Mouse (Mus musculus): Measurements from ENCODE around the gene Arhgdig.
A peak's percentile ranks its signal among the peaks of the same experiment; 100 is the strongest.
"Not testable (repeated sequence)": the region's sequence is repeated elsewhere in the genome, so short reads cannot be mapped to it uniquely, and the experiment has no call there.

Gene Arhgdig

DNA sequence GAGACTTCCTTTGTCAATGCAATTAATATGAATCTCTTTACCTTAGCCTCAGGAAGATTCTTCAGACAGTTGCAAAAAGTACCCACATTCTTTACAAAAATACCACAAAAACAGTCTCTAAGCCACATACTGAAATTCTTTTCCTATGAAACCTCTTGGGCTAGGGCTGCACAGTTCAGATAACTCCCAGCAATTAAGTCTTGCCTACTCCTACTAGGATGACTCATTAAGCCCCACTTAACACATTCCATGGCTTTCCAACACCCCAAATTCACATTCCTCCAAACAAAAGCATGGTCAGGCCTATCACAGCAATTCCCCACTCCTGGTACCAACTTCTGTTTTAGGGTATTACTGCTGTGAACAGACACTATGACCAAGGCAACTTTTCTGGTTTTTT is 29.0 kb downstream of the Arhgdig start:
- Histone ChIP-seq H3K27me3 (ENCODE audit: insufficient read depth, low read length) (no peaks in the 10 kb centered on the region), H3K4me1 (replicated peaks; ENCODE audit: low read depth, low read length) (no peaks in the 10 kb centered on the region), H3K36me3 (ENCODE audit: insufficient read depth, low read length) (peaks cover 80% of the 10 kb centered on the region), H3K9me3 (ENCODE audit: low read length) (no peaks in the 10 kb centered on the region), H3K4me3 (replicated peaks; ENCODE audit: low read length) (no peak overlapping the region)
- no peak for TF ChIP-seq CTCF (conservative IDR thresholded peaks at IDR 0.05; ENCODE audit: low read length)
- no peak for TF ChIP-seq NANOG (IDR thresholded peaks at IDR 0.05; ENCODE audit: borderline replicate concordance, low read length)
- no peak for TF ChIP-seq POU5F1 (IDR thresholded peaks at IDR 0.05; ENCODE audit: borderline replicate concordance, low read length)

DNA sequence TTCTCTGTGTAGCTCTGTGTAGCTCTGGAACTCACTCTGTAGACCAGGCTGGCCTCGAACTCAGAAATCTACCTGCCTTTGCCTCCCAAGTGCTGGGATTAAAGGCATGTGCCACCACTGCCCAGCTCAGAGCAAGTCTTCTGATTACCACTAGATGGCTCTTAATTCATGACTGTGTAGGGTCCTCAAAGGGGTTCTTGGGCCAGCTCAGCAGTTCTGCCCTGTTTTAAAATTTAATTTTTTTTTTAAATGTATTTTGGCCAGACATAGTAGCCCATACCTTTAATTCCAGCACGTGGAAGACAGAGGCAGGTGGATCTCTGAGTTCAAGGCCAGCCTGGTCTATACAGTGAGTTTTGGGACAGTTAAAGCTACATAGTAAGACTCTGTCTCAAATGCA is 32.3 kb downstream of the Arhgdig start:
- peak; percentile 21 for TF ChIP-seq CTCF (conservative IDR thresholded peaks at IDR 0.05; ENCODE audit: low read length)
- H3K4me3 ChIP-seq (replicated peaks; ENCODE audit: low read length), result not testable (repeated sequence)

GRCm38 (mm10) chr17:26168039-26168438 is 39.5 kb downstream of the Arhgdig start:
- Histone ChIP-seq H3K27me3 (ENCODE audit: insufficient read depth, low read length) (no peaks in the 10 kb centered on the region), H3K4me3 (replicated peaks; ENCODE audit: low read length) (no peak overlapping the region), H3K36me3 (ENCODE audit: insufficient read depth, low read length) (peaks cover 49% of the 10 kb centered on the region), H3K4me1 (replicated peaks; ENCODE audit: low read depth, low read length) (no peaks in the 10 kb centered on the region), H3K9me3 (ENCODE audit: low read length) (no peaks in the 10 kb centered on the region)
- TF ChIP-seq NANOG (IDR thresholded peaks at IDR 0.05; ENCODE audit: borderline replicate concordance, low read length), result no peak
- no peak for TF ChIP-seq CTCF (conservative IDR thresholded peaks at IDR 0.05; ENCODE audit: low read length)
- TF ChIP-seq POU5F1 (IDR thresholded peaks at IDR 0.05; ENCODE audit: borderline replicate concordance, low read length), result no peak

More for the DNA sequence above, 32.3 kb downstream of the Arhgdig start:
- H3K36me3 ChIP-seq (ENCODE audit: insufficient read depth, low read length), result peaks cover 65% of the 10 kb centered on the region
- H3K9me3 ChIP-seq (ENCODE audit: low read length); H3K4me1 ChIP-seq (replicated peaks; ENCODE audit: low read depth, low read length); H3K27me3 ChIP-seq (ENCODE audit: insufficient read depth, low read length): not testable (repeated sequence)

DNA sequence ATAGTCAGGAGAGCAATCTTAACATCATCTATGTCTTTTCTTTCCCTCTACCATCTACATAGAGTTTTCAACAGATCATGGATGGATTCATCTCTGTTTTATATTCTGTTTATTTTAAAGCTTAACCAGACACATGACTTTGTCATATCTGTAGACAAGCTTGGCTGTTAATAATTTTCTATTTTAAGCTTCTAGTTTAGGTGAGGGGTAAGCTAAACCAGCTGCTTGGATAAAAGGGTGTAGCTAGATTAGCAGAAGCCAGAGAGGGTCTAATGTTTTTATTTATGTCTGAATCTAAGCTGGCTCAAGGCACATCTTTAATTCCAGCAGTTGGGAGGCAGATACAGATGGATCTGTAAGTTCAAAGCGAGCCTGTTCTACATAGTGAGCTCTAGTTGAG is 44.9 kb downstream of the Arhgdig start:
- H3K9me3 ChIP-seq (ENCODE audit: low read length), result no peaks in the 10 kb centered on the region
- no peaks in the 10 kb centered on the region for H3K27me3 ChIP-seq (ENCODE audit: insufficient read depth, low read length)
- no peaks in the 10 kb centered on the region; the same call in 1 of the 2 replicates for H3K4me1 ChIP-seq (replicated peaks; ENCODE audit: low read depth, low read length)
- H3K4me3 ChIP-seq (replicated peaks; ENCODE audit: low read length), result no peak overlapping the region
- H3K36me3 ChIP-seq (ENCODE audit: insufficient read depth, low read length), result peaks cover 40% of the 10 kb centered on the region
- TF ChIP-seq POU5F1 (IDR thresholded peaks at IDR 0.05; ENCODE audit: borderline replicate concordance, low read length), result no peak
- TF ChIP-seq NANOG (IDR thresholded peaks at IDR 0.05; ENCODE audit: borderline replicate concordance, low read length), result no peak
- TF ChIP-seq CTCF (conservative IDR thresholded peaks at IDR 0.05; ENCODE audit: low read length), result no peak

DNA sequence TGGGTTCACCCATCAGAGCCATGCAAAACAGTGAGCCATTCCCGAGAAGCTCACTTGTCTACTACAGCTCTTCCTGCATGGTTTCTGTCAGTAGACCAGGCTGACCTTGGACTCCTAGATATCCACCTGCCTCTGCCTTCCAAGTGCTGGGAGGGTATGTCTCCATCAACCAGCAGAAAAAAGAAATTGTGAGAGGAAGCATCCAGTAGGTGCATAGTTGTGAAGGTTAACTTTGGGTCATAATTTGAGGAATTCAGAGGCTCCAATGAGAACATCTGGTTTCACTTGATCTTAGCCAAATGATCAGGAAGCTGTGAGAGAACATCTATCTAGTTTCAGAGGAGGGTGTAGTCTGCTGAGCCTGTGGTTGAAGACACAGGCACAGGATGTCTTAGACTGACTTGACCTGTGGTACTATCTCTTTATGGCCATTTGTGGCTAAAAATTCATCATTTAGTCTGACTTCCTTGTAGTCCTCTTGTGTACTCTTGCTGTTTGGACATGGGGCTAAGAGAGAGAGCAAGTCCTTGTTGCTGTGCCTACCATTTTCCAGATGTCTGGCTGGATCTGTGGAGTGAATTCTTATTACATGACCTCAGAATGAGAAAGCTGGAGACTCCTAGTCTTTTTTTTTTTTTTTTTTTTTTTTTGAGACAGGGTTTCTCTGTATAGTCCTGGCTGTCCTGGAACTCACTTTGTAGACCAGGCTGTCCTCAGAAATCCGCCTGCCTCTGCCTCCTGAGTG is 55.5 kb downstream of the Arhgdig start:
- H3K9me3 ChIP-seq (ENCODE audit: low read length), result no peaks in the 10 kb centered on the region
- H3K36me3 ChIP-seq (ENCODE audit: insufficient read depth, low read length), result peaks cover 74% of the 10 kb centered on the region
- H3K27me3 ChIP-seq (ENCODE audit: insufficient read depth, low read length), result no peaks in the 10 kb centered on the region
- peaks cover 22% of the 10 kb centered on the region for H3K4me1 ChIP-seq (replicated peaks; ENCODE audit: low read depth, low read length)
- H3K4me3 ChIP-seq (replicated peaks; ENCODE audit: low read length), result no peak overlapping the region
- no peak for TF ChIP-seq NANOG (IDR thresholded peaks at IDR 0.05; ENCODE audit: borderline replicate concordance, low read length)
- no peak for TF ChIP-seq CTCF (conservative IDR thresholded peaks at IDR 0.05; ENCODE audit: low read length)
- no peak for TF ChIP-seq POU5F1 (IDR thresholded peaks at IDR 0.05; ENCODE audit: borderline replicate concordance, low read length)

All from E14TG2a.4 (cell line).